Mouse (Mus musculus): ENCODE results near the gene Trmt10b. TPM values are rescaled to one million over a fixed set of nuclear protein-coding genes. Genes with fewer than 3 reads are reported as not detected.

The Trmt10b gene
- polyA plus RNA-seq, 1 experiment = 8.3 TPM

DNA sequence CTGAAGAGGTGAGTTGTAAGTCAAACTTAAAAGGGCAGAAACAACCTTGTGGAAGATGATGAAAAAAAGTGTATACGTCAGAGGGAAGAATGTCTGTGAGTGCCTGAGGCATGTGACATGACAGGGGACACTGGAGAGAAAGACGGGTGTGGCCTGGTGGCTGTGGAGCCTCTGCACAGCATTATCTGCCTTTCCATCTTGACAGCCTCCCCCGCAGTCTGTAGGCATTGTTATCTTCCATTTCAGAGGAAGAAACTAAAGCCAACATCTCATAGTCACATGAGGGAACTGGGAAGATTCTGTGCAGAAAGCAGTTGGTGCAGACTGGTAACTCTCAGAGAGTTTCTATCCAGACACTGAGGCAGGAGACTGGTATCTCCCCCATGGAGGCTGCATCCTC lies 29.0 kb upstream of the Trmt10b start:
- Histone ChIP-seq H3K4me1 (ENCODE audit: control insufficient read depth, insufficient read depth, low read length) (no peaks in the 10 kb centered on the region), H3K4me3 (ENCODE audit: control insufficient read depth, low read depth, low read length) (no peak overlapping the region), H3K27ac (ENCODE audit: control insufficient read depth, insufficient read depth, low read depth, low read length) (no peak overlapping the region), H3K27me3 (ENCODE audit: control insufficient read depth, insufficient read depth, low read length) (no peaks in the 10 kb centered on the region), H3K36me3 (ENCODE audit: control insufficient read depth, insufficient read depth, low read length) (no peaks in the 10 kb centered on the region)
- TF ChIP-seq CTCF (IDR thresholded peaks at IDR 0.05; ENCODE audit: control insufficient read depth, insufficient read depth, insufficient replicate concordance, low read depth, low read length) (no peak), POLR2A (IDR thresholded peaks at IDR 0.05; ENCODE audit: control insufficient read depth, low read depth, low read length) (no peak)

- Histone ChIP-seq H3K4me1 (ENCODE audit: control insufficient read depth, insufficient read depth, low read length) (no peaks in the 10 kb centered on the region), H3K4me3 (ENCODE audit: control insufficient read depth, low read depth, low read length) (no peak overlapping the region), H3K36me3 (ENCODE audit: control insufficient read depth, insufficient read depth, low read length) (no peaks in the 10 kb centered on the region), H3K27ac (ENCODE audit: control insufficient read depth, insufficient read depth, low read depth, low read length) (no peak overlapping the region), H3K27me3 (ENCODE audit: control insufficient read depth, insufficient read depth, low read length) (no peaks in the 10 kb centered on the region)
- no peak for TF ChIP-seq POLR2A (IDR thresholded peaks at IDR 0.05; ENCODE audit: control insufficient read depth, low read depth, low read length)
- no peak for TF ChIP-seq CTCF (IDR thresholded peaks at IDR 0.05; ENCODE audit: control insufficient read depth, insufficient read depth, insufficient replicate concordance, low read depth, low read length)
These were observed 25.9 kb upstream of the Trmt10b start for GRCm38 (mm10) chr4:45271041-45271452.

GRCm38 (mm10) chr4:45275770-45276169 lies 21.2 kb upstream of the Trmt10b start:
- no peak for TF ChIP-seq POLR2A (IDR thresholded peaks at IDR 0.05; ENCODE audit: control insufficient read depth, low read depth, low read length)
- TF ChIP-seq CTCF (IDR thresholded peaks at IDR 0.05; ENCODE audit: control insufficient read depth, insufficient read depth, insufficient replicate concordance, low read depth, low read length) = no peak
- Histone ChIP-seq H3K27ac (ENCODE audit: control insufficient read depth, insufficient read depth, low read depth, low read length) (no peak overlapping the region), H3K4me3 (ENCODE audit: control insufficient read depth, low read depth, low read length) (no peak overlapping the region), H3K27me3 (ENCODE audit: control insufficient read depth, insufficient read depth, low read length) (no peaks in the 10 kb centered on the region), H3K4me1 (ENCODE audit: control insufficient read depth, insufficient read depth, low read length) (no peaks in the 10 kb centered on the region), H3K36me3 (ENCODE audit: control insufficient read depth, insufficient read depth, low read length) (no peaks in the 10 kb centered on the region)

GRCm38 (mm10) chr4:45279292-45279691 lies 17.6 kb upstream of the Trmt10b start:
- Histone ChIP-seq H3K27me3 (ENCODE audit: control insufficient read depth, insufficient read depth, low read length) (no peaks in the 10 kb centered on the region), H3K36me3 (ENCODE audit: control insufficient read depth, insufficient read depth, low read length) (no peaks in the 10 kb centered on the region), H3K4me3 (ENCODE audit: control insufficient read depth, low read depth, low read length) (no peak overlapping the region), H3K27ac (ENCODE audit: control insufficient read depth, insufficient read depth, low read depth, low read length) (no peak overlapping the region), H3K4me1 (ENCODE audit: control insufficient read depth, insufficient read depth, low read length) (no peaks in the 10 kb centered on the region; the same call in 1 of the 2 replicates)
- TF ChIP-seq CTCF (IDR thresholded peaks at IDR 0.05; ENCODE audit: control insufficient read depth, insufficient read depth, insufficient replicate concordance, low read depth, low read length) = peak; percentile 12; the same call in 1 of the 2 replicates
- no peak for TF ChIP-seq POLR2A (IDR thresholded peaks at IDR 0.05; ENCODE audit: control insufficient read depth, low read depth, low read length)

DNA sequence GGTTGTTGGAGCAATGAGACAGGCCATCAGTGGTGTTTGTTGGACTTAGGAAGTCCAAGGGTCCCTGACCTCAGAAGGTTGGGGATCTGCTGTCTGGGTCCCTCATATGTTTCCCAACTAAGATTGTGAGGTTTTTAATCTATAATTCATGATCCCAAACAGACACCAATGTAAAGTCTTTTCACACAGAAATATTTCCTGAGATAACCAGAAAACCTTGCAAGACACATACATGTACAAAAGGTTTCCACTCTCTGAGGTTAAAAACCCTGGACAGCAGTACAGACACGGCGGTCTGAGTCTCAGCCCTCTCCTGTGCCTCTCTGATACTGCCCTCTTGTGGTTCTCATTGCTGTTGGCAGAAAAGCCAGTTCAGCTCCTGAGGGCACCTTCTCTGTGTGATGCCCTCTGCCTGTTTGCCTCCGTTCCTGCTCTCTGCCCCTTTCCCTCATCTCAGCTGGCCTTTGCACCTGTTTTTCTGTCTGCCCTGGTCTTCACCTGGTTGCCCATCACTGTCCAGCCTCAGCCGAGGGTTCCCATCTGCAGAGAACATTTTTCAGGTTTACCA lies 16.9 kb upstream of the Trmt10b start:
- Histone ChIP-seq H3K27me3 (ENCODE audit: control insufficient read depth, insufficient read depth, low read length) (no peaks in the 10 kb centered on the region), H3K27ac (ENCODE audit: control insufficient read depth, insufficient read depth, low read depth, low read length) (no peak overlapping the region)

GRCm38 (mm10) chr4:45286318-45286717 lies 10.6 kb upstream of the Trmt10b start:
- Histone ChIP-seq H3K27me3 (ENCODE audit: control insufficient read depth, insufficient read depth, low read length) (no peaks in the 10 kb centered on the region), H3K4me3 (ENCODE audit: control insufficient read depth, low read depth, low read length) (no peak overlapping the region), H3K4me1 (ENCODE audit: control insufficient read depth, insufficient read depth, low read length) (peaks cover 5% of the 10 kb centered on the region; the same call in 1 of the 2 replicates), H3K36me3 (ENCODE audit: control insufficient read depth, insufficient read depth, low read length) (no peaks in the 10 kb centered on the region), H3K27ac (ENCODE audit: control insufficient read depth, insufficient read depth, low read depth, low read length) (no peak overlapping the region)
- TF ChIP-seq POLR2A (IDR thresholded peaks at IDR 0.05; ENCODE audit: control insufficient read depth, low read depth, low read length) = no peak
- peak; percentile 53; the same call in 1 of the 2 replicates for TF ChIP-seq CTCF (IDR thresholded peaks at IDR 0.05; ENCODE audit: control insufficient read depth, insufficient read depth, insufficient replicate concordance, low read depth, low read length)

More for the DNA sequence above, 16.9 kb upstream of the Trmt10b start:
- Histone ChIP-seq H3K4me1 (ENCODE audit: control insufficient read depth, insufficient read depth, low read length) (peaks cover 2% of the 10 kb centered on the region; the same call in 1 of the 2 replicates), H3K4me3 (ENCODE audit: control insufficient read depth, low read depth, low read length) (no peak overlapping the region), H3K36me3 (ENCODE audit: control insufficient read depth, insufficient read depth, low read length) (no peaks in the 10 kb centered on the region)
- TF ChIP-seq CTCF (IDR thresholded peaks at IDR 0.05; ENCODE audit: control insufficient read depth, insufficient read depth, insufficient replicate concordance, low read depth, low read length) (peak; percentile 64; the same call in 1 of the 2 replicates), POLR2A (IDR thresholded peaks at IDR 0.05; ENCODE audit: control insufficient read depth, low read depth, low read length) (no peak)

DNA sequence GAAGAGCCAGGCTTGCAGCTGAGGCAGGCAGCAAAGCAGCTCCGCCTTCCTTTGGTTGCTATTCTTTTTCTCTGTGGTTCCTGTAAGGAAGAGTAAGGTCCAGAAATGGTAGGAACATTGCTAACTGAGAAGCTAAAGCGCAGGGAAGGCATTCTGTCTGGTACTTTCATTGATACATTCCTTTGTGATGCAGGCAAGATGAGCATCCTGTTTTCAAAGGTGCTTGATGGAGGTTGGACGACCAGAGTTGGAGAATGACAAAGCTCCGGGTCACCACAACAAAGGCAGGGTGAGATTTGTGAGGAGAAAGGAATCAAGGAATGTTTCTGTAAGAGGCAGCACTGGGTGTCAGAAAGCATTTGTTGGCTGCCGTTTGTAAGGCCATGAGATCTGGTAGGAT lies 9.0 kb upstream of the Trmt10b start:
- no peaks in the 10 kb centered on the region for H3K27me3 ChIP-seq (ENCODE audit: control insufficient read depth, insufficient read depth, low read length)
- H3K4me3 ChIP-seq (ENCODE audit: control insufficient read depth, low read depth, low read length) = no peak overlapping the region
- no peak overlapping the region for H3K27ac ChIP-seq (ENCODE audit: control insufficient read depth, insufficient read depth, low read depth, low read length)
- no peak for TF ChIP-seq CTCF (IDR thresholded peaks at IDR 0.05; ENCODE audit: control insufficient read depth, insufficient read depth, insufficient replicate concordance, low read depth, low read length)
- no peak for TF ChIP-seq POLR2A (IDR thresholded peaks at IDR 0.05; ENCODE audit: control insufficient read depth, low read depth, low read length)
- peaks cover 5% of the 10 kb centered on the region; the same call in 1 of the 2 replicates for H3K4me1 ChIP-seq (ENCODE audit: control insufficient read depth, insufficient read depth, low read length)
- no peaks in the 10 kb centered on the region for H3K36me3 ChIP-seq (ENCODE audit: control insufficient read depth, insufficient read depth, low read length)

Measured in testis, adult 2 months (tissue).